Mouse (Mus musculus) neural tube, embryonic 13.5 days (tissue): ENCODE measurements at regions not wholly inside any gene's neighbourhood (a gene's known extent, or its start where the extent isn't known, plus 50 kb on each side); places are given as distances from the start of the nearest gene placed in this dataset.
"Not testable (repeated sequence)": the region's sequence is repeated elsewhere in the genome, so short reads cannot be mapped to it uniquely, and the experiment has no call there.

Source experiments
- ATAC-seq: fragments of 200-750 bp; cut with Nextera tagmentation; 2 replicates; pipeline ENCODE4 v1.8.0; 2017; ENCODE audit warnings: low read depth, mild to moderate bottlenecking, moderate TSS enrichment, moderate library complexity
- H3K27ac ChIP-seq: fragments of 300-500 bp; sonication (generic); replicated peaks from 2 replicates; pipeline ENCODE4 v1.5.1; 2015; ENCODE audit warnings: moderate library complexity, mild to moderate bottlenecking, inconsistent platforms
- H3K27me3 ChIP-seq: fragments of 300-500 bp; sonication (generic); 2 replicates; pipeline ENCODE4 v1.6.1; 2015; ENCODE audit warnings: mild to moderate bottlenecking, inconsistent platforms
- H3K36me3 ChIP-seq: fragments of 300-500 bp; sonication (generic); 2 replicates; pipeline ENCODE4 v1.6.1; 2015; ENCODE audit warnings: mild to moderate bottlenecking, inconsistent platforms
- H3K4me1 ChIP-seq: fragments of 300-500 bp; sonication (generic); replicated peaks from 2 replicates; pipeline ENCODE4 v1.6.1; 2015; ENCODE audit warnings: inconsistent platforms
- H3K4me2 ChIP-seq: fragments of 300-500 bp; sonication (generic); 2 replicates; pipeline ENCODE4 v1.6.1; 2015; ENCODE audit warnings: inconsistent platforms, mild to moderate bottlenecking, moderate library complexity
- H3K4me3 ChIP-seq: fragments of 300-500 bp; sonication (generic); 2 replicates; pipeline ENCODE4 v1.5.1; 2015; ENCODE audit warnings: mild to moderate bottlenecking, inconsistent platforms
- H3K9ac ChIP-seq: fragments of 300-500 bp; sonication (generic); 2 replicates; pipeline ENCODE4 v1.6.1; 2015; ENCODE audit warnings: moderate library complexity, mild to moderate bottlenecking, inconsistent platforms
- H3K9me3 ChIP-seq: fragments of 300-500 bp; sonication (generic); 2 replicates; pipeline ENCODE4 v1.6.1; 2016; ENCODE audit warnings: inconsistent platforms
- WGBS: fragments of 180-500 bp; shearing (Covaris S2); methylation state at CpG from one replicate; pipeline ENCODE4 v1.1.7; 2015; 5-methylcytosine and 5-hydroxymethylcytosine counted together

GRCm38 (mm10) chr2:100918122-100918521 is 706.4 kb upstream of the Rag2 start:
- Histone ChIP-seq H3K27ac (no peak overlapping the region), H3K4me3 (no peak overlapping the region), H3K4me2 (no peak overlapping the region), H3K9ac (no peak overlapping the region), H3K27me3 (no peaks in the 10 kb centered on the region), H3K4me1 (no peaks in the 10 kb centered on the region), H3K36me3 (no peaks in the 10 kb centered on the region), H3K9me3 (no peaks in the 10 kb centered on the region)
- no peak for ATAC-seq
- 78% methylated on average over 3 of the region's 3 CpGs for WGBS

DNA sequence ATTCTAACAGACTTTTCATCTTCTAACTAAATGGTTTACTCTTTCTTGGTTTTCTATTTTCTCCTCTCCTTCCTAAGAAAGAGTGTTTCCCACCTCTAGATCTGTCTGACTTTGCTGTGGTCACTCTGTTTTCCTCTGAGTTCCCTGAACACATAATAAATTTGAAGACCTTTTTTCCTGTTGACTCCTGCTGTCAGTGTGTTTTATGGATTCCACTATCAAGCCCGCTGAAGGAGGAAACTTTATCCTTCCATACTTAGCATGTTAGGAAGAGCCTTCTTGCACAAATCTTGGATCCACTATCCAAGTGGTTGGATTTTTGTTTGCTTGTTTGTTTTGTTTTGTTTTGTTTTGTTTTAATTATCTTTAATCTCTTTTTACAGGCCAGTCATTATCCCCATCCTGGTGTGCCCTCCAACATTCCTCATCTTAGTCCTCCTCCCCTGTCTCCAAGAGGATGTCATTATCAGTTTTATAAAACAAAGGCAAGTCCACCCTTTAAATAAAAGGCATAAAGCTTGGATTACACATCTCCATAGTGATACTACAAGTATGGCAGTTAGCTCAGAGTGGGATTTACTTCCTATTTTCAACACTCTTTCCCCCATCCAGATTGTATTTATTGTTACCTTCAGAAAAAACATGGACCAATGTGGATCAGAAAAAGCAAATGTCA is 704.8 kb upstream of the Rag2 start:
- ATAC-seq = no peak
- Histone ChIP-seq H3K36me3 (no peaks in the 10 kb centered on the region), H3K4me1 (no peaks in the 10 kb centered on the region), H3K27me3 (no peaks in the 10 kb centered on the region), H3K4me3 (no peak overlapping the region), H3K4me2 (no peak overlapping the region), H3K9ac (no peak overlapping the region), H3K27ac (no peak overlapping the region), H3K9me3 (no peaks in the 10 kb centered on the region)
- WGBS = 58% methylated on average over 1 of the region's 1 CpGs

- WGBS = 48% methylated on average over 3 of the region's 3 CpGs
- not testable (repeated sequence) for H3K4me2 ChIP-seq, H3K27me3 ChIP-seq, H3K27ac ChIP-seq, ATAC-seq, H3K9me3 ChIP-seq, H3K4me1 ChIP-seq, H3K9ac ChIP-seq, H3K36me3 ChIP-seq, H3K4me3 ChIP-seq
Measured at GRCm38 (mm10) chr2:100948632-100949031, 675.9 kb upstream of the Rag2 start.

DNA sequence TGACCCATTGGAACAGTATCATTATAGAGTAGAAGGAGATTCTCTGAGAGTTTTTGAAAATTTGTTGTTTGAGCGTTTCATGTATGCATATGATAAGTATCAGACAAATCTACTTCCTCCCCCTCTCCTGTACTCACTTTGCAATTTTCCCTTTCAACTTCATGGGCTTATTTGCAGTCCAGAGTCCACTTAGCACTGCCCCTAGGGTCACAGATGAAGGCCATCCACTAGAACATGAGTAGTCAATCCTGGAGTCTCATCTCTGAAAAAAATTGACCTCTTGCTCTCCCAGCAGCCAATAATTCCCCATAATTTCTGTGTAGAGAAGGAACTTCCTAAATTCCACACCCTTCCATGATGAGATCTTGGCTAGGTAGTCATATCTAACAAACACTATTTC is 665.1 kb upstream of the Rag2 start:
- Histone ChIP-seq H3K27me3 (no peaks in the 10 kb centered on the region), H3K27ac (no peak overlapping the region), H3K4me2 (no peak overlapping the region), H3K4me3 (no peak overlapping the region), H3K9ac (no peak overlapping the region), H3K4me1 (no peaks in the 10 kb centered on the region), H3K9me3 (no peaks in the 10 kb centered on the region), H3K36me3 (no peaks in the 10 kb centered on the region)
- ATAC-seq = no peak
- WGBS = 91% methylated on average over 1 of the region's 1 CpGs

- Histone ChIP-seq H3K4me3 (no peak overlapping the region), H3K27ac (no peak overlapping the region)
- 90% methylated on average over 2 of the region's 2 CpGs for WGBS
Measured at GRCm38 (mm10) chr2:100964584-100964983, 659.9 kb upstream of the Rag2 start.

GRCm38 (mm10) chr2:100977202-100977601 is 647.3 kb upstream of the Rag2 start:
- no peak overlapping the region for H3K4me2 ChIP-seq
- ATAC-seq = no peak
- H3K9me3 ChIP-seq = no peaks in the 10 kb centered on the region
- no peaks in the 10 kb centered on the region for H3K36me3 ChIP-seq
- no peaks in the 10 kb centered on the region for H3K4me1 ChIP-seq
- no peak overlapping the region for H3K4me3 ChIP-seq
- no peak overlapping the region for H3K9ac ChIP-seq
- no peaks in the 10 kb centered on the region for H3K27me3 ChIP-seq
- no peak overlapping the region for H3K27ac ChIP-seq

More at GRCm38 (mm10) chr2:100964584-100964983, 659.9 kb upstream of the Rag2 start:
- Histone ChIP-seq H3K9ac (no peak overlapping the region), H3K36me3 (no peaks in the 10 kb centered on the region), H3K4me2 (no peak overlapping the region), H3K4me1 (no peaks in the 10 kb centered on the region), H3K27me3 (no peaks in the 10 kb centered on the region), H3K9me3 (no peaks in the 10 kb centered on the region)
- no peak for ATAC-seq

DNA sequence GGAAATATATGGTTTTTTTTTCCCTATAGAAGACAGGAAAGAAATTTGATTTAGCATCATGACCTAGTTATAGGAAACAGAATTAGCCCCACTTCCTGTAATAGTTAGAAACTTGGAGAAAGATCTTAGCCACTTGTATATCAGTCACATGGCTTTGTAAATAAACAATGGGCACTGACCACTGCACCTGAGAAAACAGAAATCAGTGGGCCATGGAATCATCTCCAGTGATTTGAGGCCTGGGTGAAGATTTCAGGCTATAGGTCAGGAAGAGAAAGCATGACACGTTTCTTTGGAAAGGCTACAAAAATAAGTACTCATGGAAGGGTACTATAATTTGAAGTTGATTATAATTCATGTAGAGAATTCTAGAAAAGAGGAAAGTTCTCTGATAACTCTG is 642.2 kb upstream of the Rag2 start:
- 78% methylated on average over 1 of the region's 1 CpGs for WGBS

GRCm38 (mm10) chr2:101015353-101015752 is 609.2 kb upstream of the Rag2 start:
- 89% methylated on average over 3 of the region's 3 CpGs for WGBS
- no peak overlapping the region for H3K27ac ChIP-seq
- no peak for ATAC-seq
- H3K4me1 ChIP-seq = no peaks in the 10 kb centered on the region
- no peaks in the 10 kb centered on the region for H3K27me3 ChIP-seq
- no peak overlapping the region for H3K4me2 ChIP-seq
- no peaks in the 10 kb centered on the region for H3K9me3 ChIP-seq
- no peak overlapping the region for H3K9ac ChIP-seq
- no peak overlapping the region for H3K4me3 ChIP-seq
- H3K36me3 ChIP-seq = no peaks in the 10 kb centered on the region

More for the DNA sequence above, 642.2 kb upstream of the Rag2 start:
- no peak overlapping the region for H3K9ac ChIP-seq
- H3K9me3 ChIP-seq = no peaks in the 10 kb centered on the region
- H3K27ac ChIP-seq = no peak overlapping the region
- H3K36me3 ChIP-seq = no peaks in the 10 kb centered on the region
- H3K27me3 ChIP-seq = no peaks in the 10 kb centered on the region
- no peaks in the 10 kb centered on the region for H3K4me1 ChIP-seq
- H3K4me2 ChIP-seq = no peak overlapping the region
- ATAC-seq = no peak
- no peak overlapping the region for H3K4me3 ChIP-seq

DNA sequence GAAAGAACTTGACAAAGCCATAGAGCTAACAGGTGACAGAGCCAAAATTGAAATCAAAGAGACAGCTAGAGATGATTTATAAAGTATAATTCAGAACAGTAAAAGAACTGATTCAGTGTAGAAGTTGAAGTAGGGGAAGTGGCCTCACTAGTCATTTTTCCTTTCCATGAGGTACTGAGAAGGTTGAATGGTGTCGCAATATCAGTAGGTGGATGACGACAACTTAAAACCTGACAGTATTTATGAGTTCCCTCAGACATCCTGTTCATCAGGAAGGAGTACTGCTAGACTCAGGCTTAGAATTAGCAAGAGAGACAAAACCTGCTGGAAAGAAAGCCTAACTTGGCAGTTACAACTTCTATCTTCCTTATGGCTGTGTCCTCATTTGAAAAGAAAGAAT is 605.1 kb upstream of the Rag2 start:
- H3K4me1 ChIP-seq = no peaks in the 10 kb centered on the region
- no peak overlapping the region for H3K27ac ChIP-seq
- no peaks in the 10 kb centered on the region for H3K27me3 ChIP-seq
- 94% methylated on average over 2 of the region's 2 CpGs for whole genome bisulfite sequencing
- H3K9ac ChIP-seq = no peak overlapping the region
- H3K4me2 ChIP-seq = no peak overlapping the region
- no peak for ATAC-seq
- H3K9me3 ChIP-seq = no peaks in the 10 kb centered on the region
- H3K4me3 ChIP-seq = no peak overlapping the region
- no peaks in the 10 kb centered on the region for H3K36me3 ChIP-seq

GRCm38 (mm10) chr2:101021515-101021914 is 603.0 kb upstream of the Rag2 start:
- 86% methylated on average over 2 of the region's 2 CpGs for WGBS
- Histone ChIP-seq H3K4me3 (no peak overlapping the region), H3K4me2 (no peak overlapping the region), H3K27ac (no peak overlapping the region), H3K4me1 (no peaks in the 10 kb centered on the region), H3K36me3 (no peaks in the 10 kb centered on the region), H3K27me3 (no peaks in the 10 kb centered on the region), H3K9me3 (no peaks in the 10 kb centered on the region), H3K9ac (no peak overlapping the region)
- no peak for ATAC-seq

DNA sequence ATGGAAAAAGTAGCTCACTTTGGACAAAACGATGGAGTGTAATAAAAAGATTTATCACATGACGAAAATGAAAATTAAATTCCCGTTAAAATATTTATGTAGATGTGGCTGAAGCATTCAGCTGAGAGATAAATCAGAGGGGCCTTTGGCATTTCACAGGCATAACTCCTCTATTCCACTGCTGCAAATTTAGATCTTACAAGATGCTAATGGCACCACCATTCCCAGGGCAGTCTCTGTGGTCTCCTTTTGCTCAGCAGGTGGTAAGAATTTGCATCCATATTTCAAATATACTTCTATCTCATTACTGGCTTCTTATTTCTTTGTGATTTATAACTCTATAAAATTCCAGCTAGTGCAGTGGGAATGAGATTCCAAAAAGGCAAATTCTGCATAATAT is 581.5 kb upstream of the Rag2 start:
- H3K4me1 ChIP-seq = no peaks in the 10 kb centered on the region
- no peak overlapping the region for H3K4me3 ChIP-seq
- peak; percentile 65; the same call in 1 of the 2 replicates for ATAC-seq
- no peak overlapping the region for H3K4me2 ChIP-seq
- H3K9ac ChIP-seq = no peak overlapping the region
- H3K9me3 ChIP-seq = no peaks in the 10 kb centered on the region
- H3K36me3 ChIP-seq = no peaks in the 10 kb centered on the region
- H3K27me3 ChIP-seq = no peaks in the 10 kb centered on the region
- no peak overlapping the region for H3K27ac ChIP-seq
- WGBS = 46% methylated on average over 3 of the region's 3 CpGs

DNA sequence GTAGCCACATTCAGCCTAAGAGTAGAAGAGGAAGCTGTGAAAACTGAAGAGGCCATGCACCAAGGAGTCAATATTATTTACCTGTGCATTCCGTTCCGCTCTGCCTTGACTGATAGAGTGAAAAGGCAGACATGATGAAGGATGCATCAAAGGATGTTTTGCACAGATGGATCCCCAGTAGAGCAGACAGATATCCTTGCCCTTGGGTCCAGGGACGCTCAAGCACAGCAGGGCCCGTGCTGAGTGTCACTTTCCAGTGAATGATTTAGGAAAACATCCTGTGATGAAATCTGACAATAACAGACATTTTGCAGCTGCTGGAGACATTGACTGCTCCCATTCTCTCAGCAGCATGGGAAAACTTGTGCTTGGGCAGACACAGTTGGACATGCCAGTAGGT is 561.6 kb upstream of the Rag2 start:
- Histone ChIP-seq H3K36me3 (no peaks in the 10 kb centered on the region), H3K27me3 (no peaks in the 10 kb centered on the region), H3K27ac (no peak overlapping the region), H3K9me3 (no peaks in the 10 kb centered on the region), H3K4me1 (no peaks in the 10 kb centered on the region), H3K4me3 (no peak overlapping the region), H3K9ac (no peak overlapping the region), H3K4me2 (no peak overlapping the region)
- no peak for ATAC-seq
- 74% methylated on average over 4 of the region's 4 CpGs for WGBS

DNA sequence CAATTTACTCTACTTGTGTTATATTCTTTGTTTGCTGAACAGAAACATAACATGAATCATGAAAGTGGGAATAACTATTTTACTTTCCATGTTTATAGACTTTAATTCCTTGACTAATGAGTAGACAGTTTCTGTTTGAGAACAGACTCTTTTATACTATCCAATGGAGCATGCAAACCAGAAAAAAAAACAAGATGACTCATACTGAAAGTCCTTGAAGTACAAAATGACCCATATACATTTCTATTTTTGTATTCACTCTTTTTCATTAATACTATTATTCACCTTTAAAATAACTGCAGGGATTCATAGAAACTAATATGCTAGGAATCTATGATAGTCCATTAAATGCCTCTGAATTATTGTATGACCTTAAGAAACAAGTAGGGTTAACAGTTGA is 549.5 kb upstream of the Rag2 start:
- H3K36me3 ChIP-seq = no peaks in the 10 kb centered on the region

More for the DNA sequence above, 549.5 kb upstream of the Rag2 start:
- Histone ChIP-seq H3K27ac (no peak overlapping the region), H3K4me3 (no peak overlapping the region), H3K9ac (no peak overlapping the region), H3K9me3 (no peaks in the 10 kb centered on the region), H3K4me2 (no peak overlapping the region), H3K4me1 (no peaks in the 10 kb centered on the region), H3K27me3 (no peaks in the 10 kb centered on the region)
- ATAC-seq = no peak
